ENCODE assay signal across 9 mouse cellular contexts in genomic region chr8:116866118-116866903, GRCm38 (mm10). TPM values are rescaled to one million over a fixed set of nuclear protein-coding genes. Genes with fewer than 3 reads are reported as not detected.
DNase-seq lines count a peak whose midpoint lies in the region; ATAC-seq lines count a peak whose summit lies in the region.
"Had no signal": no experiment of that assay in that cellular context is flagged by ENCODE, and none has a peak within 500 bp of the region (broad histone marks: within the 10 kb centered on the region; RNA-seq: fewer than 3 reads in every experiment).

No protein-coding gene starts in this region.

- no peak for ATAC-seq in hindbrain, embryonic 11.5 days (ENCODE audit: low FRiP score)
- ATAC-seq in hindbrain, embryonic 14.5 days (ENCODE audit: low FRiP score), result no peak

- peak; percentile 53 for DNase-seq in hindbrain, embryonic 11.5 days (ENCODE audit: low spot score)
- DNase-seq in hindbrain, embryonic 14.5 days (ENCODE audit: low spot score), result no peak
- peak; percentile 51 for DNase-seq in CD4-positive helper T cell, adult 2 months (ENCODE audit: low read depth, low spot score)
- DNase-seq in T-cell, adult 2 months (ENCODE audit: low spot score), result peak; percentile 54
- DNase-seq in embryo, embryonic 9.5 days (ENCODE audit: extremely low spot score), result peak; percentile 30
- peak; percentile 66 for DNase-seq in limb, embryonic 10.5 days (ENCODE audit: low spot score)
- DNase-seq in spleen, postnatal 4 days (ENCODE audit: low spot score in 2 of 2), result peak; percentile 67 to 89
- no peak for DNase-seq in left cerebral cortex, postnatal 36 days (ENCODE audit: low spot score in 2 of 2)

- 71% methylated on average over 13 of the region's 13 CpGs for WGBS in hindbrain, embryonic 11.5 days
- 75% methylated on average over 13 of the region's 13 CpGs for WGBS in hindbrain, embryonic 14.5 days
- 76% methylated on average over 13 of the region's 13 CpGs for WGBS in limb, embryonic 10.5 days

- H3K9ac ChIP-seq in hindbrain, embryonic 11.5 days (ENCODE audit: low read depth, low read length), result no peak overlapping the region
- no peak overlapping the region for H3K9ac ChIP-seq in hindbrain, embryonic 14.5 days

- H3K4me1 ChIP-seq in hindbrain, embryonic 11.5 days (replicated peaks; ENCODE audit: control insufficient read depth, insufficient read depth, low read length), result no peaks in the 10 kb centered on the region; the same call in 1 of the 2 replicates
- 0 out of 2 replicates have a peak, but pooled peaks cover 6% of the 10 kb centered on the region for H3K4me1 ChIP-seq in hindbrain, embryonic 14.5 days (replicated peaks; ENCODE audit: control insufficient read depth, insufficient read depth, low read length)
- H3K4me1 ChIP-seq in limb, embryonic 10.5 days, result peaks cover 6% of the 10 kb centered on the region

- no peak overlapping the region for H3K27ac ChIP-seq in hindbrain, embryonic 11.5 days (ENCODE audit: low read depth, low read length)
- H3K27ac ChIP-seq in hindbrain, embryonic 14.5 days, result no peak overlapping the region
- no peak overlapping the region for H3K27ac ChIP-seq in limb, embryonic 10.5 days
- H3K27ac ChIP-seq: macrophage had no signal

- H3K9me3 ChIP-seq in hindbrain, embryonic 11.5 days (ENCODE audit: control insufficient read depth, low read length), result no peaks in the 10 kb centered on the region
- H3K9me3 ChIP-seq in hindbrain, embryonic 14.5 days (ENCODE audit: control insufficient read depth, low read length), result no peaks in the 10 kb centered on the region
- H3K9me3 ChIP-seq in limb, embryonic 10.5 days (replicated peaks), result no peaks in the 10 kb centered on the region

- no peak overlapping the region for H3K4me2 ChIP-seq in hindbrain, embryonic 11.5 days (replicated peaks; ENCODE audit: low read depth, low read length)
- no peak overlapping the region for H3K4me2 ChIP-seq in hindbrain, embryonic 14.5 days (replicated peaks)

- no peaks in the 10 kb centered on the region for H3K27me3 ChIP-seq in hindbrain, embryonic 11.5 days (ENCODE audit: control insufficient read depth, insufficient read depth, low read length)
- peaks cover 14% of the 10 kb centered on the region for H3K27me3 ChIP-seq in hindbrain, embryonic 14.5 days (ENCODE audit: control insufficient read depth, insufficient read depth, low read length)
- H3K27me3 ChIP-seq in limb, embryonic 10.5 days (ENCODE audit: low read depth, poor library complexity, severe bottlenecking), result peaks cover 36% of the 10 kb centered on the region

- no peak overlapping the region for H3K4me3 ChIP-seq in hindbrain, embryonic 11.5 days (ENCODE audit: low read depth, low read length)
- no peak overlapping the region for H3K4me3 ChIP-seq in hindbrain, embryonic 14.5 days (replicated peaks; ENCODE audit: low read length)
- H3K4me3 ChIP-seq in limb, embryonic 10.5 days, result no peak overlapping the region

- intact Hi-C loops in left cerebral cortex, postnatal 36 days (cut with DNase I), result loop anchor here (10.0 kb wide), 1 partner anchor 202 kb away; no protein-coding TSS in a partner anchor

- no peaks in the 10 kb centered on the region for H3K36me3 ChIP-seq in hindbrain, embryonic 11.5 days (ENCODE audit: control insufficient read depth, insufficient read depth, low read length)
- no peaks in the 10 kb centered on the region for H3K36me3 ChIP-seq in hindbrain, embryonic 14.5 days (replicated peaks; ENCODE audit: control insufficient read depth, insufficient read depth)
- no peaks in the 10 kb centered on the region for H3K36me3 ChIP-seq in limb, embryonic 10.5 days

RNA-seq across cellular contexts. Expression of gene Cmc2, which starts 54.9 kb away (rescaled TPM):
- 68.6 and 73.8 TPM in 2 replicates for polyA plus RNA-seq in hindbrain, embryonic 11.5 days (2014; fragmentation: Nextera tagmentation; extraction: Ambion mirVana)
- 36.0 and 36.3 TPM in 2 replicates for polyA plus RNA-seq in hindbrain, embryonic 14.5 days (2014; fragmentation: Nextera tagmentation; extraction: Ambion mirVana)
- 68.6 and 70.3 TPM in 2 replicates for polyA plus RNA-seq in limb, embryonic 10.5 days (2016; fragmentation: Nextera tagmentation; extraction: Ambion mirVana)
- 10 to 100 TPM; 19.6 to 20.8 TPM for total RNA-seq in left cerebral cortex, postnatal 36 days (2021)

RNA-seq across cellular contexts. Expression of gene Cenpn, which starts 55.2 kb away (rescaled TPM):
- polyA plus RNA-seq in hindbrain, embryonic 11.5 days (2014; fragmentation: Nextera tagmentation; extraction: Ambion mirVana), result 45.8 and 49.2 TPM in 2 replicates
- 8.6 and 9.7 TPM in 2 replicates for polyA plus RNA-seq in hindbrain, embryonic 14.5 days (2014; fragmentation: Nextera tagmentation; extraction: Ambion mirVana)
- polyA plus RNA-seq in limb, embryonic 10.5 days (2016; fragmentation: Nextera tagmentation; extraction: Ambion mirVana), result 60.4 and 62.6 TPM in 2 replicates
- total RNA-seq in left cerebral cortex, postnatal 36 days (2021), result 1 to 10 TPM; 1.1 to 1.5 TPM

Comparison
In these comparisons a context has a peak if more than half of its experiments do, and no peak if none do; other contexts are left out.
1. DNase-seq: peak in hindbrain, embryonic 11.5 days (single experiment), CD4-positive helper T cell, adult 2 months (single experiment), T-cell, adult 2 months (single experiment), embryo, embryonic 9.5 days (single experiment), limb, embryonic 10.5 days (single experiment) and spleen, postnatal 4 days (2 of 2); none in hindbrain, embryonic 14.5 days (single experiment) and left cerebral cortex, postnatal 36 days (0 of 2).